Mouse (Mus musculus) gonadal fat pad, adult 2 months (tissue): Measurements from ENCODE around the gene Crbn. TPM values are rescaled to one million over a fixed set of nuclear protein-coding genes. Genes with fewer than 3 reads are reported as not detected.

Experiments used
- DNase-seq: peaks from one replicate; pipeline ENCODE4 v3.0.0-alpha.2; 2012; ENCODE audit warnings: low read depth
- polyA plus RNA-seq: library from polyadenylated mRNA; depleted of rRNA; stranded (reverse); fragments of >200 nt; gene quantifications from 2 replicates; pipeline ENCODE4 v1.2.3, GENCODE M21; 2012; rRNA removed

Crbn gene
- polyA plus RNA-seq, 1 experiment = 11.3 TPM

DNA sequence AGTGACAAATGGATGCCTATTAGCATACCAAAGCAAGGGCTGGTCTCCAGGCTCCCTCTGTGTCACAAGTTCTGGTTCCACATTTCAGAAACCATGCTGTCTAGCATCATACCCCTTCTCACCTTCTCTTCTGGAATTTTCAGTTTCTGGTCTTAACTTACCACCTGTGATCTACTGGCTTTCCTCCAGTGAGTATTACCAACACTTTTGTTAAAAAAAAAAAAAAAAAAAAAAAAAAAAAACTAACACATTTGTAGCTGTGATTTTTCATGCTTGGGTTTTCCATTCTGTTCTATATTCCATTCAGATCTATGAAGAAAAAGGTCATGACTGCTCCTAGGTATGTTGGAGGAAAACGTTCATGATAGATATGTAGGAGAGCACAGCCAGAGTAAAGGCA lies 34.0 kb downstream of the Crbn start:
- no peak for DNase-seq

DNA sequence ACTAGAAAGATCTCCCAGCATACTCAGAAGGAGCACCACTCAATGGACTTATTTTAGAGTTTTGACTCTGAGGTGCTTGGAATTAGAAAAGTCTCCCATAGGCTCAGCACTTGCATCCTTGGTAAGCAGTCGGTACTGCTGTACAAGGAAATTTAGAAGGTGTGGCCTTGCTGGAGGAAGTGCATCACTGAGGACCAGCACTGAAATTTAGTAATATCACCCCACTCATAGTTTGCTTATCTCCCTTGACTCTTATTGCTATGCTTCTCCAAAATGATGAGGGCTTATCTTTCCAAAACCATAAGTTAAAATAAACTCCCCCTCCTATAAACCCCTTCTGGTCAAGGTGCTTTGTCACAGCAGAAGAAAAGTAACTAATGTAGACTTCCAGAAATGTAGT lies 38.4 kb downstream of the Crbn start:
- no peak for DNase-seq

DNA sequence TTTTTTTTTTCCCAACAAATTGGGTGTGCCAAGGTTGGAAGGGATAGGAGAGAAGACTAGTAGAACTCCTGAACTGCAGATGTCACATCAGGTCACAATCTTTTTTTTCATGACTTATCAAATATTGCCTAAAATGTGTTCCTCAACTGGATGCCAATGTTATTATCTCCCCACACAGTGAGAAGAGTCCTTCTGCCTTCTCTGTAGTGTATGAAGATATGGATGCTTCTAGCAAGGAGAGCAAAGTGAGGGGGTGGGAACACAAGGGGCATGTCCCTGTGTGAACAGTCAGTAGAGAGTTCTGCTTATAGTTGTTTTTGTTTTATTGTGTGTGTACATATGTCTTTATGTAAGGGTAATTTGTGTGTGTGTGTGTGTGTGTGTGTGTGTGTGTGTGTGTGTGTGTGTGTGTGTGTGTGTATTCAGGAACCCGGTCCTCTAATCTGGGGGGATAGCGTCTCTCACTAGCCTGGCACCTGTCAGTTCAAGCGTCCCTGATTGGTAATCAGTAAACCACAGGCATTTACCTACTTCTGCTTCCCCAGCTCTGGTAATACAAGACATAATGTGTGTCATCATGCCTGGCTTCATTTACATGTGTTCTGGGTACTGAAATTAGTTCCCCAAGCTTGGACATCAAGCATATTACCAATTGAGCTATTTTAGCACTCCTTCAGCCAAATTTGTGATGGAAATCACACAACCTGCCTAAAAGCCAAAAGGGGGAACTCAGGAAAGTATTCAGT lies 39.2 kb downstream of the Crbn start:
- DNase-seq = no peak

DNA sequence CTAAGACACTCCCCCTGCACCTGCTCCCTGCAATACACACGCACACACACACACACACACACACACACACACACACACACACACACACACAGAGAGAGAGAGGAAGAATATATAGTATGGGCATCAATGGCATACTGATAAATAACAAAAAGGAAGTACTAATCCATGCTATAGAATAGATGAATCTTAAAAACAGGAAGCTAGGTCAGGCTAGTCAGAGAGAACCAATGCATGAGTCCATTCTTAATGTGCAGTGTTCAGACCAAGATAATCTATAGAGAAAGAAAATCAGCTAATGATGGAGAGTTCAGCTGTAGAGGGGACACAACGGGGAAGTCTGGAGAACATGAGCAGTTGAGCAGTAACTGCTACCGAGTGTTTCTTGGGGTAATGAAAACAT lies 41.6 kb downstream of the Crbn start:
- no peak for DNase-seq

DNA sequence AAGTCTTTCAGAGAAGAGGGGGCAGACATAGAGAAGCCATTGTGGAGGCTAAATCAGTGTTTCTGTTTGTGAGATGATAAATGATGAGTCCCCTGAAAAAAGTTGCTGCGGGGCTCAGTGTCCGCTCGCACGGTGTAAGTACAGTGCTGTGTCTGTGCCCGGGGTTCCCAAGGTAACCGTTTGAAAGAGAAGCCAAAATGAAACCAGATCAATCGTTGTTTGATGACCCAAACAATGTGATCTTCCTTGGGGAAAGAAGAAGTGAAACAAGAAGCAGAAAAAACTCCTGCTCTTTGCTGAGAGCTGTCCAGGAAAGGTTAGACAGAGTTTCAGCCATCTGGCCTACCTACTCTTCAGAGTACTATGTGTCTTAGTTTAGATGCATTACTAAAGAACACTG lies 49.6 kb downstream of the Crbn start:
- DNase-seq = no peak

DNA sequence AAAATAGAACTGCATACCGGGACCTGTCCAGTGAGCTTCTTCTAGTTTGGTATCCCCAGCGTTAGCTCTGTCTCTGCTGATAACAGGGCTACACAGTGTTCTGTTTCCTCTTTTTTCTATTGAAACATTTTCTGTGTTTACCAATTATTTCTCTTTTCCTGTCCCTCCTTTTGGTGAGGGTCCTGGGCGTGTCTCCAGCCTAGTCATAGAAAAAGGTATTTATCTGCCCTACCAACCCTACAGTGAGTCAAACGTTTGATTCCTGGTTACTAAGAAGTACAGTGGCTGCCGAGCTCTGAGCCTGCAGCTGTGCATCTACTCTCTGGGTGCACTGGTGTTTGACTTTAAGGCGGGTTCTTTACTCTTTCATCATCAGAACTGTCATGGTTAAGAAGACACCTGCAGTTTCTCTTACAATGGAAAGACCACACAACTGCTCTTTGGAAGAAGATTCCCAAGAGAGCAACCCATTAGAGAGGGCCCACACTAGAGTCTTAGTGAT lies 50.9 kb downstream of the Crbn start, which contains the start of gene Il5ra:
Gene Il5ra (minus strand): TSS at position 151 of the 502 bp plus-strand sequence.
- no peak for DNase-seq

DNA sequence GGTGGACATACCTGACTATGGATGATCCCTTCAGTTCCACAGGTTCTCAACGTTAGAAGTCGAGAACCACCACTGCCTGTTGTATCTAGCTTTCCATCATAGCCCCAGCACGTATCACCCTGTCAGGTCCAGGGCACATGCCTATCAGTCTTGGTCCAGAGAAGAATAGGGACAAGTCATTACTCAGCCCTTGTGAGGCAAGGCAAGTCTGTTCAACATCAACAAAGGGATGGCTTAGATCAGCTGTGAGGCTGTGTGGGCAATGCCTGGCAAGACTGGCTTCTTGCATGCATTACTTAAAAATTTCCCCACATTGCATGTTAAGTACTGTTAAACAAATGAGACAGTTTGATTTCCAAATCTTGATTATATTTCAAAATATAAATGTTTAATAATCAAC lies 52.1 kb downstream of the Crbn start:
- DNase-seq = no peak

DNA sequence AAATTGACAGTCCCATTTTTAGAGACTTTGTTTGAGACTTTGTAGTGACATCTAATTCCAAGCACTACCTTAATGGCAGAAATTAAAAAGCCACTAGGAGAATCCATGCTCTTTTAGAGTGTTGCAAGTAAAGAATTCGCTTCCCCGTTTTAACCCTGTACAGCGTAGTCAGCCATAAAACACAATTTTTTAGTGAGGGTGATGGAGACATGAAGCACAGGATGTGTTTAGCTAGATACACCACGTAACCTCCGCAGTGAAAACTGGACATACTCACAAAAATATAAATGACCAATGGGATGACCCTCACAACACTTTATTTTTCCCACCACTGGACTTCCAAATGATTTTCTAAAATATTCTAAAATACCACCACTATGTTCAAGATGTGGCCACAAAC lies 52.6 kb downstream of the Crbn start:
- no peak for DNase-seq

DNA sequence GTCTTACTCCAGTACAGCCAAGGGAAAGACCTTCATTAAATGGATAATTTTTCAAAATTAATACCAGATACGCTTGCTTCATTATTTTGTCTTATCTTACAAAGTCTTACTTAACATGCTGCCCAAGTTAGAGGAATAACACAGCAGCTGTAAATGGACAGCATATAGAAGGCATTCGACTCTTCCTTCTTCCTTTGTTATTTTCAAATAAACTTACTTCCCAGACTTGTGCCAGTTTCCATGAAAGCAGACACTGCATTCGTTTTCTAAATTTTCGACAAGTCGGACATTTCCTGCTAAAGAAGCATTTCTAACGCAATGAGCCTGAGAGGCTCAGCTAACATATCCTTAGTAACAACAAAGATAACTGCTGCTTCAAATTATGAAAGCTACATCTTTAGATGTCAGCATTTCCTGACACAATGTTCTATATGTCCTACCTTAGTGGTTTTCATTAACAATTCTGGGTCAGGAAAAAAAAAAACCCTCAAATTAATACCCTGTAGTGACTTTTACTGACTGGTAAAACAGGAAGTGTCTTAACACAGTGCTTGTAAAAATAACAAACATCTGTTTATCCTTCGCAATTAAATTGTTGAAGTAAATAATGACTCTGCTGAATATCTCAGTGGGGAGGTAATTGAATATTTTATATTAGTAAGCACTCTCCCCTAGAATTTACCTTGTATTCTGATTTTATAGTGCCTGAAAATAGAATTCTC lies 54.0 kb downstream of the Crbn start:
- no peak for DNase-seq

DNA sequence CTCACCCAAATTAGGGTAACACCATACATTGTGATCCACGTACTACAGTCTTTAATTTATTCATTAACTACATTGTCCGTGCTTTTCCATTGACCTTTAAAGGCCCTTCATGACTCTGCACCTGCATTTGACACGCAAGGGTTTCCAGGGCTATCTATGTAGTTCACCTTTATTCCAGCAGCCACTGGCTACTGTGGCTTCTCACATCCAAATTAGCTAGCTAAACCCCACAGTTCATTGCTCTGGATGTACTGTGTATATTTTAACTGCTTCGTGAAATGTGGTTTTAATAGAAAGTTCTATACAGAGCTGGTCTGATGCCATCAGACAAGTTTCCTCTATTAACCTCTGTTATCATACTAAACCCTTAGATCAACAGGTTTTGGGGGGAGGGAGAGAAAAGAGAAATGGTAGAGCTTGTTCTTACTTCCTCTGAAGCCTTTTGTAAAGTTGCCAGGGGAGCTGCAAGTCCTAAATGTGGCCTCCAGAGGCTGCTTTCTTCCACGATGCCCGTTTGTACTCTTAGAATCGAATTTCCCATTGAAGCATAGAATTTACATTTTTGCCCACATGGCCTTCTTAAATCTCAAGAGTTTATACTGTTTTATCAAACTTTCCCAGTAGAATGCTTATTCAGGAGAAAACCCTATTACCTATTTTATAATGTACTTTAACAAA lies 56.2 kb downstream of the Crbn start:
- no peak for DNase-seq

DNA sequence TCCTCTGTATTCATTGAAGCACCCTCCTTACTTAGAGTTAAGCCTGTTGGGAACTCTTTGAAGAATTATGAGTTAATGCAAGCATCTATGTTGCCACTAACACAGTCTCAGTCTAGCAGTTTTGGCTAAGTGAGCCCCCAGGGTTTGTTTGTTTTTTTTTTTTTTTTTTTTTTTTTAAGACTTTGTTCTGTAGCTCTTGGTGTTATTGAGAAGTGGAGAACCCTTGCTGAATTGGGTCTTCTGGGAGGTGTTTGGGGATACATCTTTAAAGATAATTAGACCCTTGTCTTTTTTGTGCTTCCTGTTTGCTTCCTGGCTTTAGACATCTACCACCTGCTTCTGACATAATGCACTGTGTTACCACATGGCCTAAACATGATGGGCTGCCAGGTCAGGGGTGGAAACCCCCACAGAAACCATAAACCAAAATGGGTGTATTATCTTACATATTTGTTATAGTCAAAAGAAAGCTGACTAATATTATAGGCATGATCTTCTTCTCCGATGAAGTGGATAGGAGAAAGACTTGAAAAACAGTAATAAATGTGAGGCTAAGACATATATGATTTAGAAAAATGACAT lies 59.5 kb downstream of the Crbn start:
- DNase-seq = no peak

DNA sequence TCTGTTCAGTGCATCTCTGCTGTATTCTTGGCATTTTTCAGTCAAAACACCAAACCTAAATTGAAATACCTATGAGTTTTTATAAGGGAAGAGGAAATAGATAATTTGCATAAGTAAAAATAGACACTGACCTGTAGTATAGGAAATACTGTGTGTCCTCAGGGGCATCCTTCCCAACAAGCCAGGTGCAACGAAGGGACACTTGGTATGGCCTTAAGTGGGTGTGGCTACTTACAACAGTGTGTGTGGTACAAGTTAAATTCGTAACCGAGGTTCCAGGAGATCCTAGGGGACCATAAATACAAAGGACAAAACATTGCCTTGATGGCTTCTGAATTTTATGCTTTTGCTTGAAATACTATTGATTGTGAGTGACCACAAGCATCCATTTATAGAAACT lies 61.6 kb downstream of the Crbn start:
- no peak for DNase-seq

DNA sequence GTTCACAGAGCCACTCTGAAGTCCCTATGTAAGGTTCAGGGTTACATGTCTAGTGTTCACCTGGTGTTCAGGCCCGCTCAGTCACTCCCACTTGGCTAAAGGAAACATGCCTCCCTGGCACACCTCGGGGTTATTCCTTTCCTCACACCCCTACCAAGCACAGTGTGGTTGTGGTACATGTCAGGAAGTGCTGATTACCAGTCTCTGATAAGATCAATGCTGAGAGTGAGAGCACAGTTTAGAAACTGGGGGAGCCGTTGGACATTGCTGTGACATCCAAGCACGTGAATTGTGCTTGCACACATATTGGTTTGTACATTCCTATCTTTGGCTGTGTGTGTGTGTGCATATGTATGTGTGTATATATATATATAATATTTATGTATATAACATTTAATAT lies 67.3 kb downstream of the Crbn start:
- DNase-seq = no peak

Other genes with a start within 250 kb of the Crbn start
- 0.05 TPM in 2 replicates for gene Il5ra, start 51.0 kb downstream of the Crbn start, polyA plus RNA-seq
- 6.2 and 7.0 TPM in 2 replicates for gene Trnt1, start 31.0 kb downstream of the Crbn start, polyA plus RNA-seq